Mouse (Mus musculus): ENCODE data around the gene Stpg3. TPM values are rescaled to one million over a fixed set of nuclear protein-coding genes. Genes with fewer than 3 reads are reported as not detected.

The Stpg3 gene
- total RNA-seq, 2 experiments from 2014 or later: not detected

Other genes starting within 250 kb of the Stpg3 start
- gene Mrpl41, start 239.5 kb downstream of the Stpg3 start, total RNA-seq (2021): 10 to 100 TPM; 84.9 to 94.6 TPM
- gene Pnpla7, start 238.6 kb downstream of the Stpg3 start, total RNA-seq (2021): 10 to 100 TPM; 12.9 to 14.2 TPM
- gene Nsmf, start 160.3 kb downstream of the Stpg3 start, total RNA-seq (2021): 100 to 1,000 TPM; 793 to 858 TPM
- gene Entpd8, start 134.3 kb downstream of the Stpg3 start, total RNA-seq (2021): not detected
- gene Noxa1, start 119.5 kb downstream of the Stpg3 start, total RNA-seq (2021): not detected
- 10 to 100 TPM; 43.0 to 50.3 TPM for gene Nrarp, start 33.9 kb downstream of the Stpg3 start, total RNA-seq (2021)
- 1 to 10 TPM; 1.8 to 2.4 TPM for gene Tor4a, start 17.8 kb downstream of the Stpg3 start, total RNA-seq (2021)
- 10 to 100 TPM; 50.6 to 59.3 TPM for gene Nelfb, start 3.1 kb downstream of the Stpg3 start, total RNA-seq (2021)
- gene Fam166a, start 4.1 kb upstream of the Stpg3 start, total RNA-seq (2021): not detected
- 100 to 1,000 TPM; 394 to 449 TPM for gene Tubb4b, start 10.1 kb upstream of the Stpg3 start, total RNA-seq (2021)
- not detected for gene Slc34a3, start 19.7 kb upstream of the Stpg3 start, total RNA-seq (2021)
- gene Rnf224, start 22.1 kb upstream of the Stpg3 start, total RNA-seq (2021): not detected
- gene Rnf208, start 27.6 kb upstream of the Stpg3 start, total RNA-seq (2021): 100 to 1,000 TPM; 212 to 216 TPM
- gene Cysrt1, start 27.8 kb upstream of the Stpg3 start, total RNA-seq (2021): not detected
- gene AL732309.1, start 32.2 kb upstream of the Stpg3 start, total RNA-seq (2021): 1 to 10 TPM in 1 of 2 experiments, under 1 TPM in 1; 0.45 to 4.0 TPM
- 10 to 100 TPM; 35.6 to 39.1 TPM for gene Tmem203, start 40.8 kb upstream of the Stpg3 start, total RNA-seq (2021)
- gene Tprn, start 48.0 kb upstream of the Stpg3 start, total RNA-seq (2021): 10 to 100 TPM; 13.9 to 14.0 TPM
- 10 to 100 TPM; 77.2 to 83.4 TPM for gene Ssna1, start 57.8 kb upstream of the Stpg3 start, total RNA-seq (2021)
- gene Anapc2, start 57.8 kb upstream of the Stpg3 start, total RNA-seq (2021): 10 to 100 TPM; 82.8 to 85.3 TPM
- not detected for gene Tmem210, start 73.5 kb upstream of the Stpg3 start, total RNA-seq (2021)
- not detected for gene Lrrc26, start 75.3 kb upstream of the Stpg3 start, total RNA-seq (2021)
- gene Grin1, start 104.5 kb upstream of the Stpg3 start, total RNA-seq (2021): 100 to 1,000 TPM; 345 to 348 TPM
- 10 to 100 TPM; 51.3 to 59.8 TPM for gene Man1b1, start 117.7 kb upstream of the Stpg3 start, total RNA-seq (2021)
- gene Dpp7, start 141.7 kb upstream of the Stpg3 start, total RNA-seq (2021): 10 to 100 TPM; 21.2 to 28.0 TPM
- 10 to 100 TPM; 11.2 to 11.5 TPM for gene Uap1l1, start 151.0 kb upstream of the Stpg3 start, total RNA-seq (2021)
- 10 to 100 TPM; 16.0 to 18.3 TPM for gene Sapcd2, start 157.7 kb upstream of the Stpg3 start, total RNA-seq (2021)
- 10 to 100 TPM; 26.1 to 26.6 TPM for gene Entpd2, start 181.2 kb upstream of the Stpg3 start, total RNA-seq (2021)
- gene Npdc1, start 184.7 kb upstream of the Stpg3 start, total RNA-seq (2021): 100 to 1,000 TPM; 416 to 446 TPM
- under 1 TPM; 0.33 to 0.78 TPM for gene Fut7, start 208.6 kb upstream of the Stpg3 start, total RNA-seq (2021)
- 100 to 1,000 TPM; 107 to 118 TPM for gene Abca2, start 214.1 kb upstream of the Stpg3 start, total RNA-seq (2021)
- gene Clic3, start 242.2 kb upstream of the Stpg3 start, total RNA-seq (2021): under 1 TPM in 1 of 2 experiments, not detected in 1; 0.60 TPM
- 10 to 100 TPM; 56.1 to 68.6 TPM for gene Paxx, start 246.5 kb upstream of the Stpg3 start, total RNA-seq (2021)

Measured in layer of hippocampus, postnatal 10 days (tissue).